Mouse (Mus musculus) left cerebral cortex, postnatal 14 days (tissue): ENCODE results near the gene Tex28. TPM values are rescaled to one million over a fixed set of nuclear protein-coding genes. Genes with fewer than 3 reads are reported as not detected.
"Not testable (repeated sequence)": the region's sequence is repeated elsewhere in the genome, so short reads cannot be mapped to it uniquely, and the experiment has no call there.

Experiments
- DNase-seq, 2 experiments: peaks; one replicate each; pipeline ENCODE4 v3.0.0; 2021 to 2022; ENCODE audit warnings: low spot score in 2 of 2, mixed read lengths in 1 of 2
- intact Hi-C: fragments of 180-260 bp; cut with DNase I; formaldehyde crosslinking; loops from one replicate; pipeline ENCODE4 v1.15.1; 2025
- long read RNA-seq, 2 experiments: library from polyadenylated mRNA; stranded (forward); transcript quantifications; one replicate each; pipeline ENCODE4 v2.0.0; 2021
- total RNA-seq, 2 experiments: library from RNA; stranded (reverse); gene quantifications; 2 replicates each; pipeline ENCODE4 v1.2.3; 2021

Gene Tex28
- not detected for total RNA-seq
- long read RNA-seq, experiment 1 = 0 reads
- long read RNA-seq, experiment 2 = 0 reads

- intact Hi-C loops = no loop called here
- DNase-seq = no peak
These were observed at the start of gene Tex28 for GRCm38 (mm10) chrX:74167738-74168137. Gene Tex28 (minus strand): TSS chrX:74167838.

DNA sequence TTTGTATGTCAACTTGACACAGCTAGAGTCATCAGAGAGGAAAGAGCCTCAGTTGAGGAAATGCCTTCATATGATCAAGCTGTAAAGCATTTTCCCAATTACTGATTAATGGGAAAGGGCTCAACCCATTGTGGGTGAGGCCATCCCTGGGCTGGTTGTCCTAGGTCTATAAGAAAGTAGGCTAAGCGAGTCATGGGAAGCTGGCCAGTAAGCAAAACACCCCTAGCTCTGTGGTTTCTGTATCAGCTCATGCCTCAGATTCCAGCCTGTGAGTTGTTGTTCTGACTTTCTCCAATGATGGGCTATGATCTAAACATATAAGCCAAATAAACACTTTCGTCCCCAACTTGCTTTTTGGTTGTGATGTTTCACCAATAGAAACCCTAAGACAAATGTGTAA is 35.9 kb upstream of the Tex28 start:
- DNase-seq = no peak
- intact Hi-C loops = no loop called here

DNA sequence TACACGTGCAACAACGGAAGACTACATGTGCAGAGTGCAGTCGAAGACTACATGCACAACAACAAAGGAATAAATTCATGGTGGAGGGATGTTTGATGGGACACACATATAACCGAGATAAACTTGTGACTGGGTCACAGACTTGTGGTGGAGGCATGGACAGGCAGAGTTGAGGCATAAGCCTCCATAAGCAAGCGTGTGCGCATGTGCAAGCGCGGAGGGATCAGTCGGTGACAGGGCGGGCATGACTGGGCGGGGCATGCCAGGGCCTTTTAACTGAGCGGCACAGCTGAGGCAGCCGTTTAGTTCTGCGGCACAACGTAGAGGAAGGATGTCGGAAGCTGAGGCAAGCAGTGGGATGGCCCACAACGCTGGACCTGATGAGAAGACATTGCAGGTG is 9.3 kb upstream of the Tex28 start, which contains the start of gene Tktl1:
Gene Tktl1, plus strand, starts transcription at position 301 of the 400 bp plus-strand sequence.
- intact Hi-C loops = no loop called here
- DNase-seq = no peak

DNA sequence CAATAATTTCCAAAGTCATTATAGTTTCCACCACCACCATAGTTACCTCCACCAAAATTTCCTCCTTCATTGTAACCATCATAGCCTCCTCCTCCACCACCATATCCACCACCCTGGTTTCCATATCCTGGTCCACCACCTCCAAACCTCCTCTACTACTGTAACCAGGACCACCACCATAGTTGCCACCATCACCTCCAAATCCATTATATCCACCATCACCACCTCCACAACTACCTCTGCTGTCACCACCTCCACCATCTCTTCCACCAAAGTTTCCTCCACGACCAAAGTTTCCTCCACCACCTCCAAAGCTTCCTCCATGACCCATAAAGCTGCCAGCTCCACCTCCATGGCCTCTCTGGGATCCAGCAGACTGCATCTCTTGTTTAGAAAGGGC is 32.4 kb downstream of the Tex28 start, which contains the start of gene Mecp2:
Gene Mecp2, minus strand, starts transcription at position 101 of the 400 bp plus-strand sequence.
- intact Hi-C loops, DNase-seq: not testable (repeated sequence)

DNA sequence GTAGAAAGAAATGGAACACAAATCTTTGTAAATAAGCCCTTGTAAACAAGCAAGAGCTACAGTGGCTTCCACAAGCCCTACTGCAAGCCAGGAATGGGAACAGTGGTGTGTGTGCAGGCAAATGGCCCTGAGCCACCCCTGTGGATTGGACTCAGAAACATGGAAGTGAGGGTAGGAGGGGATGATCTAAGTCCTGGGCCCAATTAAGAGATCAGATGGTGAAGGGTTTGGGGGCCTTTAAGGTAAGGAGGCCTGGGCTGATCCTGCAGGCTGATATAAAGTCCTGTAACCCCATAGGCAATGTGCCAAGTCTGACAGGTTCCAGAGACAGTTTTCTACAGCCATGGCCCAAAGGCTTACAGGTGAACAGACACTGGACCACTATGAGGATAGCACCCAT is 40.5 kb downstream of the Tex28 start, which contains the start of gene Opn1mw:
Gene Opn1mw, plus strand, starts transcription at position 301 of the 400 bp plus-strand sequence.
- DNase-seq = no peak
- intact Hi-C loops = no loop called here

DNA sequence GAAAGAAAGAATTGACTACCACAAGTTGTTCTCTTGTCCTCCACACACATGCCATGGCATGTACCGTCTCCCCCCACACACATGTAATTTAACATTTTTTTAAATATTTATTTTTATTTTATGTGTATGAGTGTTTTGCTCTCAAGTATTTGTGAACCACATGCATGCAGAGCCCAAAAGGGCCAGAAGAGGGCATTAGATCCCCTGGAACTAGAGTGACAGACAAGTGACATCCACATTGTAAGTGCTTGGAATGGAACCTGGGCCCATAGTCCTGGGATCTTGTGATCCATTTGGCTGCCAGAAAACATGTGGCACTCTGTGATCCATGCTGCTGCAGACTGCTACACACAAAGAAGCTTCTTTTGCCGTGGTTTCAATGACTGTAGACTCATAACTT is 42.7 kb downstream of the Tex28 start:
- intact Hi-C loops = no loop called here
- DNase-seq = no peak

DNA sequence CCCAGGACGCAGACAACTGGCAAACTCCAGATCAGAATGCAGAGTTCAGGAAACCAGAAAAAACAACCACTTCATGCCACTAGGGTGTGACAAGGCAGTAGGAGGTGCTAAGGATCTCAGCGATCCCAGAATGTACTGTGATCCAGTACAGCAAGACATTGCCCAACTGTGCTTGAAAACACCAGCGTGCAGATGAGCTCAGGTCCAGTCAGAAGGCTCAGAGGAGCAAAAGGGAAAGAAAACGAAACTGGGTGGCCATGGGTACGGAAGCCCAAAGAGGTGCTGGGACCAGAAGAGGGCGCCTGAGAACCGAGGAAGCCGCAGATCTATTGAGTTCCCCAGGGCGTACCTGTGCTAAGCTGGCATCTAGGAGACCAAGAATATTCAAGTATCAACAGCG is 52.1 kb downstream of the Tex28 start:
- intact Hi-C loops = loop anchor here (10.0 kb wide), 1 partner anchor 129 kb away; the partner anchor contains the start of gene Flna

DNA sequence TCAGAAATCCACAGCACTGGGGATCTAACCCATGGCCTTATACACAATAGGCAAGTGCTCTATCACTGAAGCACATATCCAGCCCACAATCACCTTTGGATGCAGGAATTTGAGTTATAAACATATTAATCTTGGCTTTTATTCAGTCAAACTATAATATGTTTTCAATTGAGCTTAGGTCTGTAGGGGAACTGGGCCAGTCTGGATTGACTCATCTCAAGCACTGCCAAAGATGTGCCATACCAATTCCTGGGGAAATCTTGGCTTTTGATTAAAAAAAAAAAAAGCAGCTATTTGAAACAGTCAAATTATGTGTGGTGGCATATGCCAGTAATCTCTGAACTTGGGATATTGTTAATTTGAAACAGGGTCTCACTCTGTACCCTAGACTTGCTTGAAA is 53.6 kb downstream of the Tex28 start:
- intact Hi-C loops = loop anchor here (10.0 kb wide), 1 partner anchor 131 kb away; the partner anchor contains the start of gene Flna
- DNase-seq = no peak

More for the DNA sequence above, 52.1 kb downstream of the Tex28 start:
- peak; percentile 15 to 51 for DNase-seq

DNA sequence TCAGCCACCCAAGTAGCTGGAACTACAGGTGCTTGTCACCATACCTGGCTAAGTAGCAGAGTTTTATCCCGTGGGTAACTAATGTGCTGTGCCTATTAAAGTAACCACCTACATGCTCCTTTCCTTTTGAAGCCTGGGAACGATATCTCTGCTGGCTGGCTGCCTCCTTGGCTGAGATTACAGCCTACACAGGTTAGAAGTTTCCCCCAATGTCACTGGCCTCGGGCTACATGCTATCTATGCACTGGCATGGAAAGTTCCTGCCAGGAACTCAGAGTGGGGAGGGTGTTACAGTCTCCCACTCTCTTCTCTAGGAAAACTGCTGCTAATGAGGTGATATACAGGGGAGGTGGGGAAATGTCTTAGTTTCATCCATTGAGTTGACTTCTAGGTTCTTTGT is 58.9 kb downstream of the Tex28 start:
- intact Hi-C loops = no loop called here
- DNase-seq = no peak

- intact Hi-C loops = no loop called here
- DNase-seq = no peak
These were observed 61.7 kb downstream of the Tex28 start for GRCm38 (mm10) chrX:74105916-74106315.

DNA sequence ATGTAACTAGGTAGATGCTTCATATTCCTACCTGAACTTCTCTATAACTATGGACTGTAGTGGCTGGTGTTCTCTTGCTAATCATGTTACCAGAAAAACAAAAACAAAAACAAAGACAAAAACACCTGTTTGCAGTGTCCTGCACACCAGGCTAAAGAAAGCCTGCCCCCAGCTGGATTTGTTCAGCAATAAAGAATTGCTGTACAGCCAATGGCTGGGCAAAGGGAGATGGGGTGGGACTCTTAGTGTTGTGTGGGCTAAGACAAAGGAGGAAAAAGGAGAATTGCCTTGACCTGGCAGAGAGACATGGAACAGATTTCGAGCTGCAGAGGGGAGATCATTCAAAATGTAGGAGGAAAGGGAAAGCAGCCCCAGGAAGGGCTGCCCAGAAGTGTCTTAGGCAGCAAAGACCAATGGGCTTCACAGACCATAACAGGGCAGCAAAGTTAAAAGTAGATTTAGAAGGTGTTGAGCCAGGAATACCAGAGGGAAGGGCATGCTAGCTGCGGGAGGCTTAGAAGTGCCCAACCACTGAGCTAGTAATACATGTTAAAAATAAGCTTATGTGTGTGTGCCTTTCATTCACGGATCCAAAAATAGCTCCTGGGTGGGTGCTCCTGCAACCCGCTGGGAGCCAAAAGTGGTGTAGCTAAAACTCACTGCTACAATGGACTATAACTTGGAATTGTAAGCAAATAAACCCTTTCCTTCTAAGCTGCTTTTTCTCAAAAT is 64.0 kb downstream of the Tex28 start:
- DNase-seq = peak; percentile 6 to 21
- intact Hi-C loops = no loop called here

Other genes with a start within 250 kb of the Tex28 start
- gene Arhgap4, start 246.0 kb downstream of the Tex28 start, total RNA-seq = 1 to 10 TPM; 5.5 to 6.0 TPM
- 10 to 100 TPM; 57.2 to 58.8 TPM for gene Naa10, start 245.9 kb downstream of the Tex28 start, total RNA-seq
- gene Renbp, start 237.0 kb downstream of the Tex28 start, total RNA-seq = 1 to 10 TPM; 5.4 to 6.4 TPM
- 10 to 100 TPM; 71.8 to 73.7 TPM for gene Hcfc1, start 201.5 kb downstream of the Tex28 start, total RNA-seq
- 10 to 100 TPM; 32.1 to 38.5 TPM for gene Irak1, start 143.9 kb downstream of the Tex28 start, total RNA-seq
- gene Opn1mw, start 40.4 kb downstream of the Tex28 start, total RNA-seq = under 1 TPM in 1 of 2 experiments, not detected in 1; 0.59 TPM
- 10 to 100 TPM; 74.2 to 75.5 TPM for gene Mecp2, start 32.5 kb downstream of the Tex28 start, total RNA-seq
- gene Tktl1, start 9.4 kb upstream of the Tex28 start, total RNA-seq = not detected
- gene Flna, start 82.0 kb upstream of the Tex28 start, total RNA-seq = 100 to 1,000 TPM in 1 of 2 experiments, 10 to 100 TPM in 1; 89.1 to 100 TPM
- gene Emd, start 86.8 kb upstream of the Tex28 start, total RNA-seq = 10 to 100 TPM; 38.9 to 40.4 TPM
- gene Rpl10, start 103.0 kb upstream of the Tex28 start, total RNA-seq = 100 to 1,000 TPM; 124 to 140 TPM
- 10 to 100 TPM; 51.2 to 53.1 TPM for gene Taz, start 114.1 kb upstream of the Tex28 start, total RNA-seq
- gene Dnase1l1, start 114.5 kb upstream of the Tex28 start, total RNA-seq = 1 to 10 TPM; 1.4 to 2.0 TPM
- gene Atp6ap1, start 129.3 kb upstream of the Tex28 start, total RNA-seq = 100 to 1,000 TPM; 351 to 367 TPM
- gene Gdi1, start 137.2 kb upstream of the Tex28 start, total RNA-seq = 100 to 1,000 TPM; 663 to 673 TPM
- 10 to 100 TPM; 35.4 to 38.5 TPM for gene Fam50a, start 145.2 kb upstream of the Tex28 start, total RNA-seq
- gene Plxna3, start 161.2 kb upstream of the Tex28 start, total RNA-seq = 10 to 100 TPM; 33.3 to 33.8 TPM
- 10 to 100 TPM; 30.5 to 33.0 TPM for gene Lage3, start 185.8 kb upstream of the Tex28 start, total RNA-seq
- 10 to 100 TPM; 59.0 to 62.6 TPM for gene Ubl4a, start 205.4 kb upstream of the Tex28 start, total RNA-seq
- gene Slc10a3, start 205.5 kb upstream of the Tex28 start, total RNA-seq = 1 to 10 TPM; 2.1 to 3.2 TPM
- 10 to 100 TPM; 20.0 to 27.0 TPM for gene Fam3a, start 225.4 kb upstream of the Tex28 start, total RNA-seq
- 10 to 100 TPM; 41.9 to 46.8 TPM for gene Ikbkg, start 225.5 kb upstream of the Tex28 start, total RNA-seq